Mouse (Mus musculus) bone marrow, adult 2 months (tissue): Measurements from ENCODE around the gene Rfng. TPM values are rescaled to one million over a fixed set of nuclear protein-coding genes. Genes with fewer than 3 reads are reported as not detected.

Experiments
- H3K27ac ChIP-seq: fragments of 200-500 bp; 2 replicates; pipeline ENCODE4 v1.5.1; 2012; ENCODE audit warnings: low read depth, mild to moderate bottlenecking, control low read depth, inconsistent platforms, low read length; ENCODE audit not compliant: control insufficient read depth, poor library complexity, insufficient read depth
- H3K4me1 ChIP-seq: fragments of 200-500 bp; 2 replicates; pipeline ENCODE4 v1.6.1; 2011; ENCODE audit warnings: low read length; ENCODE audit not compliant: control insufficient read depth, insufficient read depth
- H3K4me3 ChIP-seq: fragments of 200-500 bp; replicated peaks from 2 replicates; pipeline ENCODE3; 2011; ENCODE audit warnings: mild to moderate bottlenecking, low read depth, low read length, control low read depth; ENCODE audit not compliant: control insufficient read depth
- CTCF ChIP-seq: fragments of 200-500 bp; IDR thresholded peaks from 2 replicates; pipeline ENCODE4 v1.5.1; 2011; ENCODE audit warnings: low read length, control low read depth; ENCODE audit not compliant: control insufficient read depth, insufficient read depth
- POLR2A ChIP-seq: fragments of 200-500 bp; IDR thresholded peaks from 2 replicates; pipeline ENCODE4 v1.6.1; 2011; ENCODE audit warnings: low read depth, mild to moderate bottlenecking, control low read depth, low read length, borderline replicate concordance; ENCODE audit not compliant: control insufficient read depth
- WGBS: fragments of 180-500 bp; shearing (Covaris S2); methylation state at CpG from one replicate; pipeline ENCODE4 v1.1.7; 2018; 5-methylcytosine and 5-hydroxymethylcytosine counted together
- polyA plus RNA-seq: library from polyadenylated mRNA; stranded (reverse); fragments of >200 nt; gene quantifications from 2 replicates; pipeline ENCODE4 v1.2.4, GENCODE M21; 2011; ENCODE audit warnings: low replicate concordance; ENCODE audit not compliant: missing spikeins, insufficient read depth, insufficient read length

The Rfng gene
- polyA plus RNA-seq, 1 experiment, result 19.9 TPM

- H3K4me3 ChIP-seq, result no peak overlapping the region
- H3K27ac ChIP-seq, result no peak overlapping the region
- H3K4me1 ChIP-seq, result peaks cover 4% of the 10 kb centered on the region
- TF ChIP-seq CTCF, result no peak
- TF ChIP-seq POLR2A, result no peak
- 37% methylated on average over 4 of the region's 4 CpGs for WGBS
Observed at GRCm38 (mm10) chr11:120825289-120825863, 41.4 kb upstream of the Rfng start.

- under 1% methylated on average over 21 of the region's 21 CpGs for WGBS
- H3K27ac ChIP-seq, result peak overlapping the region; percentile 77
- H3K4me3 ChIP-seq, result peak overlapping the region; percentile 99
- TF ChIP-seq POLR2A, result no peak
- no peak for TF ChIP-seq CTCF
- H3K4me1 ChIP-seq, result peaks cover 4% of the 10 kb centered on the region
Observed at GRCm38 (mm10) chr11:120824787-120825288, 40.8 kb upstream of the Rfng start.

GRCm38 (mm10) chr11:120823956-120824786 is 40.2 kb upstream of the Rfng start, which contains the start of gene Fasn:
Gene Fasn, minus strand, starts transcription at chr11:120824547.
- under 1% methylated on average over 109 of the region's 109 CpGs for WGBS
- Histone ChIP-seq H3K4me3 (peak within 1 kb of the TSS; percentile 99), H3K27ac (peak within 1 kb of the TSS; percentile 77), H3K4me1 (peaks cover 4% of the 10 kb centered on the region)
- TF ChIP-seq CTCF, result peak; percentile 35; the same call in 1 of the 2 replicates
- TF ChIP-seq POLR2A, result peak; percentile 98

DNA sequence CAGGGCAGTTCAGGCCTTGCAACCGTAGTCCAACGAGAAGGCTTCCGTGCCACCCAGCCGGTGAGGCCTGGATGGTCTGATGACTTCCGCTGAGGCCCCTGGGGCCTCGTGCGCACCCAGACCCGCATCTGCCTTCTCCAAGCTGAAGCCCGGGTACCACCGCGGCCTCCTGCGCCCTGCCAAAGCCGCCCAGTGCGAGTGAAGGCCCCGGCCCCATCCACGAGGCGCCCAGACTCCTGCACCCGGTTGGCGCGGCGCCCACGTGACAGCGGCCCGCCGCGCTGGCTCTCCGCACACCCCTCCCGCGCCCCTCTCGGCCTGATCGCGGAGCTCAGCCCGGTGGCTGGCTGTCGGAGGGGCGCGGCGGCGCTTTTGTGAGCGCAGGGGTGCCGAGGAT is 39.5 kb upstream of the Rfng start:
- Histone ChIP-seq H3K4me3 (peak overlapping the region; percentile 68), H3K27ac (peak overlapping the region; percentile 77), H3K4me1 (peaks cover 4% of the 10 kb centered on the region)
- TF ChIP-seq CTCF (no peak), POLR2A (no peak)
- WGBS, result under 1% methylated on average over 40 of the region's 40 CpGs

DNA sequence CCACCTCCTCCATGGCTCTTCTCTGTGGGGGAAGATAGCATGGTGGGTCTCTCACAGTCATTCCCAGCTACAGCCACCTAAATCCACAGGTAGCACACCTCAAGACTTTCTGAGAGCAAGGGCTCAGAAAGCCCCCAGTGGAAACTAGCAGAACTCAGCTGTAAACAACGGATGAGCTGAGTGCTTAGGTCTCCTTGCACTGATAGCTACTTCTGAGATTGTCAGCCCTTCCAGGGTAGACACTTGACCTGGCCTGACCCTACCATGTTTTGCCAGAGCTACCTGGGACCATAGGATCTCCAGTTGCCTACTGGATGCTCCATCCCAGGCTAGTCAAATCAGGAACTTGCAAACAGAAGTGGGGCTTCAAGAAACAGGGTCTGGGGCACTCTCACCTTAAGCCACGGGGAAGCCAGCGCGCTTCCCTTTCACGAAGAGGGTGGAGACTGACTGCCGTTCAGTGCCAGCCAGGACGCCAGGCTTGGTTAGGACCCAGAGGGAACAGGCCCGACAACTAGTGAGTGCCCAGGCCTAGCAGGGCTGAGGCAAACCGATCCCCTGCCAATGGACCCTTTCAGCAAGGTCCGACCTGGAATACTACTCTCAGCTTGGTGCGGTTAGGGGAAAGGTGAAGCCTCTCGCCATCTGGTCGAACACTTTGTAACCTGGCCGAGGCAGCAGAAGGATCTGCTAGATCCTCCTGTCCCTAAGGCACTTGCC is 39.0 kb upstream of the Rfng start:
- TF ChIP-seq CTCF (no peak; the same call in 1 of the 2 replicates), POLR2A (no peak)
- peaks cover 4% of the 10 kb centered on the region for H3K4me1 ChIP-seq
- WGBS, result under 1% methylated on average over 14 of the region's 14 CpGs
- peak overlapping the region; percentile 77; the same call in 1 of the 2 replicates for H3K27ac ChIP-seq
- H3K4me3 ChIP-seq, result peak overlapping the region; percentile 68

DNA sequence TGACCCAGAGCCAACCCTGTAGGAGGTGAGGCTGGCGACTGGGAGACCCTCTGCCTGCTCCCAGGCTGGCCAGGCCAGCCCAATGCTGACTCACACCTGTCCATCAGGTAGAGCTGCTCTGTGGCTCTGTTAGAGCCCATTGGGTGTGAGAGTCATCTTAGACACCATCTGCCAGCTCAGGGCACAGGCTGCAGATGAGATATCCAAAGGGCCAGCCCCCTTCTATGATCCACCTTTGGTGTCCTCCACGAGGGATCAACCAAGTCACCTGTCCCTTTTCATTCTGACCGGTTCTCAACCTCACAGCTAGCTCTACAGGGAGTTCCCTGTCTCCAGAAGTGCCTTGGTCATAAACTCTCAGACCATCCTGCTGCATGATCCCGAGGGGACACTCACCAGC is 38.3 kb upstream of the Rfng start:
- no peak overlapping the region for H3K4me3 ChIP-seq
- 65% methylated on average over 4 of the region's 4 CpGs for WGBS
- TF ChIP-seq CTCF (no peak), POLR2A (no peak)
- no peak overlapping the region for H3K27ac ChIP-seq
- peaks cover 4% of the 10 kb centered on the region for H3K4me1 ChIP-seq

DNA sequence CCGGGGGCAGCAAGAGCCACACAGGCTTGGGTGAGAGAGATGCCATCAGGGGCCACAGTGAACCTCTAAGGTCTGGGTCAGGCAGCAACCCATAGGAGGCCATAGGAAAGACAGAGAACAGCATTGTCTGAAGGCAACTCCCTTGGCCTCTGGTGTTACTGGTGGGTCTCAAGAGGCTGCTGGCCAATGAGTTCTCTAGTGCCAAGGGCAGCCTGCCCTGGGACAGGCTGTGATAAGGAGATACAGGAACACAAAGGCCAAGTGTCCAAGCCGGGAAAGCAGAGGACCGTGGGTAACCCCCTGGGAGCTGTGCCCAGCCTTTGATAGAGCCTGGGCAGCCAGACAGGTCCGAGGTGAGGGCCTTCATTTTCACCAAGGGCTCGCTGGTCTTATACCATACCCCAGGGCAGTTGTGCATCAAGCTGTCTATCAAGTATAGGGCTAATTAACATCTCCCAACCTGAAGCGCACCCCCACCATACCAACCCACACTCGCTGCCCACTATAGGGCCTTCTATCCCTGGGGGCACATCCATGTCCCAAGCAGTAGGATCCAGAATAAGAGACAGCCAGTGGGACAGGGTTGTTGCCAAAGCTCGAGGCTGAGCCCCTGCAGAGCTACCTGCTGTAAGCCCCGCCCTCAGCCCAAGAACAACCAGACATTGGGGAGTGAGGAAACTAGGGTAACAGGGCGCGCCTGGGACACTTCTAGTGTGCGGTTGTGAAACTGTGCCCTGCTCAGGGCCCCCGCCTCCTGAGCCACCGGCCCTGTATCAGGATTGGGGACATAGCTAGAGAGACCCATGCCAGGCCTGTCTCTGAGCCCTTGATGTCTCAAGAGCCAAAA is 37.3 kb upstream of the Rfng start:
- H3K4me3 ChIP-seq, result no peak overlapping the region
- TF ChIP-seq POLR2A (no peak), CTCF (no peak)
- peaks cover 4% of the 10 kb centered on the region for H3K4me1 ChIP-seq
- WGBS, result 69% methylated on average over 14 of the region's 14 CpGs
- H3K27ac ChIP-seq, result no peak overlapping the region

DNA sequence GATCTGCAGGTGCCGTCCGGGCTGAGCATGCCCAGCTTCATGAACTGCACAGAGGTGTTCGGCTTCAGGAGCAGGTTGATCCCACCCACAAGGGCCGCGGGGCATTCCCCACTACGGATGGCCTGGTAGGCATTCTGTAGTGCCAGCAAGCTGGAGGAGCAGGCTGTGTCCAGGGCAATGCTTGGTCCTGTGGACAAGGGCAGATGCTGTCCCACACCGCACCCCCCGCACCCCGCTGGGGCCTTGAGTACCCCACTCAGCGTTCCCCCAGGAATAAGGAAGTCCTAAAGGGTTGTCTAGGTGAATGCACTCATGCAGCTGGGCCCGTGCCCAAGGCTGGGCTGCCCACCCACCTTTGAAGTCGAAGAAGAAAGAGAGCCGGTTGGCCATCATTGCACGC is 36.5 kb upstream of the Rfng start:
- no peak overlapping the region for H3K27ac ChIP-seq
- H3K4me1 ChIP-seq, result peaks cover 4% of the 10 kb centered on the region
- WGBS, result 92% methylated on average over 14 of the region's 14 CpGs
- TF ChIP-seq POLR2A (no peak), CTCF (no peak)
- no peak overlapping the region for H3K4me3 ChIP-seq
